Comparison of ENCODE assay signal across 8 mouse cellular contexts in the genomic region with DNA sequence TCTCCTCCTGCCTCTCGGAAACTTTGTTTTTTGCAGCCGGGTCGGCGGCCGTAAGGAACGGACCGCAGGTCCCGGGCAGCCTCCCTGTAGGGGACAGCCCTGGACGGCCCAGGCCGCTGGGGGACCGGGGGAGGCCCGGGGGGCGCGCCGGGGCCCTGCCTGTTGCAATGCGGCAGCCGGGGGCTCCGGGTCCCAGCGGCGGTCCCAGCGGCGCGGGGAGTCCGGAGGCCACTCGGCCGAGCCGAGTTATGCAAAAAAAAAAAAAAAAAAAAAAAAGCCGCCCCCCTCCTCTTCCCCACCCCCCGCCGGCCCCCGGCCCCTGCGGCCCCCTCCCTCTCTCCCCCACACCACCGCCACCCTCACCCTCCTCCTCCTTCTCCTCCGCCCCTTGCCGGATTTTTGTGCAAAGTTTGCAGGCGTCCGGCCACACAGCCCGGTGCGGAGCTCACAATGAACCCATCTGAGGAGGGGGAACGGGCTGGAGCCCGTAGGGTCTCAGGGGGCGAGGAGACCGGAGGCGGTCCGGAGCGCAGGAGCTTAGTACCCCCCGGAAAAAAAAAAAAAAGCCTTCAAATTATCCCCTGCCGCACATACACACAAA. TPM values are rescaled to one million over a fixed set of nuclear protein-coding genes. Genes with fewer than 3 reads are reported as not detected.
DNase-seq lines count a peak whose midpoint lies in the region; ATAC-seq and TF ChIP-seq lines count a peak whose summit lies in the region.

A gene (minus strand): TSS at position 276 of the 601 bp plus-strand sequence.

- H3K36me3 ChIP-seq in E14TG2a.4 (ENCODE audit: insufficient read depth, low read length), result peaks cover 4% of the 10 kb centered on the region; the same call in 1 of the 2 replicates
- no peaks in the 10 kb centered on the region for H3K36me3 ChIP-seq in embryonic facial prominence, embryonic 11.5 days (replicated peaks; ENCODE audit: control insufficient read depth, insufficient read depth, low read depth, low read length)
- H3K36me3 ChIP-seq in heart, embryonic 15.5 days, result no peaks in the 10 kb centered on the region
- no peaks in the 10 kb centered on the region for H3K36me3 ChIP-seq in midbrain, postnatal 0 days (ENCODE audit: insufficient read depth, low read length)

- ATAC-seq in embryonic facial prominence, embryonic 11.5 days (replicated peaks; ENCODE audit: insufficient number of reproducible peaks, low FRiP score, low TSS enrichment, low read depth), result peak; percentile 14; the same call in 1 of the 2 replicates
- ATAC-seq in heart, embryonic 15.5 days (replicated peaks; ENCODE audit: insufficient number of reproducible peaks, insufficient read depth, low FRiP score, low read depth), result no peak
- ATAC-seq in midbrain, postnatal 0 days (ENCODE audit: low FRiP score), result no peak

- no peaks in the 10 kb centered on the region for H3K9me3 ChIP-seq in E14TG2a.4 (ENCODE audit: low read length)
- H3K9me3 ChIP-seq in embryonic facial prominence, embryonic 11.5 days (replicated peaks; ENCODE audit: control insufficient read depth, low read length), result no peaks in the 10 kb centered on the region
- H3K9me3 ChIP-seq in heart, embryonic 15.5 days (replicated peaks), result no peaks in the 10 kb centered on the region
- H3K9me3 ChIP-seq in midbrain, postnatal 0 days (ENCODE audit: low read length), result no peaks in the 10 kb centered on the region

- peaks cover 58% of the 10 kb centered on the region for H3K4me1 ChIP-seq in E14TG2a.4 (replicated peaks; ENCODE audit: low read depth, low read length)
- H3K4me1 ChIP-seq in embryonic facial prominence, embryonic 11.5 days (ENCODE audit: control insufficient read depth, insufficient read depth, low read length), result peaks cover 9% of the 10 kb centered on the region
- peaks cover 34% of the 10 kb centered on the region for H3K4me1 ChIP-seq in heart, embryonic 15.5 days (replicated peaks)
- H3K4me1 ChIP-seq in midbrain, postnatal 0 days (ENCODE audit: insufficient read depth, low read length), result peaks cover 23% of the 10 kb centered on the region

- peaks cover 79% of the 10 kb centered on the region for H3K27me3 ChIP-seq in E14TG2a.4 (ENCODE audit: insufficient read depth, low read length)
- H3K27me3 ChIP-seq in embryonic facial prominence, embryonic 11.5 days (ENCODE audit: control insufficient read depth, insufficient read depth, low read length), result peaks cover 8% of the 10 kb centered on the region; the same call in 1 of the 2 replicates
- H3K27me3 ChIP-seq in heart, embryonic 15.5 days, result peaks cover 46% of the 10 kb centered on the region
- no peaks in the 10 kb centered on the region for H3K27me3 ChIP-seq in midbrain, postnatal 0 days (ENCODE audit: insufficient read depth, low read length)

- WGBS in embryonic facial prominence, embryonic 11.5 days, result under 1% methylated on average over 38 of the region's 48 CpGs
- under 1% methylated on average over 30 of the region's 48 CpGs for WGBS in heart, embryonic 15.5 days
- under 1% methylated on average over 36 of the region's 48 CpGs for WGBS in midbrain, postnatal 0 days

- TF ChIP-seq CTCF in E14TG2a.4 (conservative IDR thresholded peaks at IDR 0.05; ENCODE audit: low read length), result no peak
- no peak for TF ChIP-seq CTCF in midbrain, postnatal 0 days (IDR thresholded peaks at IDR 0.05)

- intact Hi-C loops in left cerebral cortex, postnatal 25 days (cut with DNase I), result loop anchor here (5.0 kb wide), 2 partner anchors 67 to 162 kb away; no protein-coding TSS in a partner anchor

- H3K9ac ChIP-seq in embryonic facial prominence, embryonic 11.5 days (replicated peaks; ENCODE audit: low read length), result peak within 1 kb of the TSS; percentile 99
- H3K9ac ChIP-seq in heart, embryonic 15.5 days, result peak within 1 kb of the TSS; percentile 81
- H3K9ac ChIP-seq in midbrain, postnatal 0 days (replicated peaks; ENCODE audit: low read length, poor library complexity, severe bottlenecking), result peak within 1 kb of the TSS; percentile 82

- peak within 1 kb of the TSS; percentile 99 for H3K27ac ChIP-seq in embryonic facial prominence, embryonic 11.5 days (replicated peaks; ENCODE audit: low read depth, low read length)
- peak within 1 kb of the TSS; percentile 89 for H3K27ac ChIP-seq in heart, embryonic 15.5 days
- H3K27ac ChIP-seq in midbrain, postnatal 0 days (ENCODE audit: low read depth, low read length), result peak within 1 kb of the TSS; percentile 85

- H3K4me2 ChIP-seq in embryonic facial prominence, embryonic 11.5 days (ENCODE audit: low read depth, low read length), result peak within 1 kb of the TSS; percentile 96
- H3K4me2 ChIP-seq in heart, embryonic 15.5 days, result peak within 1 kb of the TSS; percentile 98
- peak within 1 kb of the TSS; percentile 99 for H3K4me2 ChIP-seq in midbrain, postnatal 0 days (ENCODE audit: low read depth, low read length, poor library complexity, severe bottlenecking)

- H3K4me3 ChIP-seq in E14TG2a.4 (replicated peaks; ENCODE audit: low read length), result peak within 1 kb of the TSS; percentile 94
- peak within 1 kb of the TSS; percentile 93 for H3K4me3 ChIP-seq in embryonic facial prominence, embryonic 11.5 days (ENCODE audit: low read depth, low read length)
- H3K4me3 ChIP-seq in heart, embryonic 15.5 days, result peak within 1 kb of the TSS; percentile 79
- peak within 1 kb of the TSS; percentile 87 for H3K4me3 ChIP-seq in midbrain, postnatal 0 days (ENCODE audit: low read depth, low read length)

- peak; percentile 37 for DNase-seq in cerebellum, adult 18-20 months
- no peak for DNase-seq in cerebellum, adult 8-10 months
- peak; percentile 82 for DNase-seq in embryonic facial prominence, embryonic 11.5 days (ENCODE audit: low spot score)
- no peak for DNase-seq in left cerebral cortex, postnatal 25 days (ENCODE audit: low spot score in 2 of 2)
- DNase-seq in midbrain, postnatal 0 days (ENCODE audit: low spot score), result peak; percentile 46
- DNase-seq in frontal cortex, postnatal 14 days (ENCODE audit: low spot score in 2 of 2), result no peak

RNA-seq across cellular contexts. Expression of the gene that starts here (rescaled TPM):
- polyA plus RNA-seq in embryonic facial prominence, embryonic 11.5 days (2014; fragmentation: Nextera tagmentation; extraction: Ambion mirVana), result 25.4 and 30.4 TPM in 2 replicates
- 3.6 and 6.6 TPM in 2 replicates for polyA plus RNA-seq in heart, embryonic 15.5 days (2015; fragmentation: Nextera tagmentation; extraction: Ambion mirVana)
- total RNA-seq in left cerebral cortex, postnatal 25 days (2021), result 10 to 100 TPM; 25.3 TPM
- 53.6 and 57.5 TPM in 2 replicates for total RNA-seq in midbrain, postnatal 0 days (2014; rRNA removed)
- 17.9 and 22.9 TPM in 2 replicates for polyA plus RNA-seq in midbrain, postnatal 0 days (2015; fragmentation: Nextera tagmentation; extraction: Ambion mirVana)

Comparison
In these comparisons a context has a peak if more than half of its experiments do, and no peak if none do; other contexts are left out.
1. DNase-seq: peak in cerebellum, adult 18-20 months (2 of 2), embryonic facial prominence, embryonic 11.5 days (single experiment) and midbrain, postnatal 0 days (single experiment); none in cerebellum, adult 8-10 months (single experiment), left cerebral cortex, postnatal 25 days (0 of 2) and frontal cortex, postnatal 14 days (0 of 2).
2. Peak in every context shown above with its lines, with median percentiles within 50 percentile points of each other: H3K4me3 ChIP-seq, H3K27ac ChIP-seq, H3K4me2 ChIP-seq and H3K9ac ChIP-seq.